Mouse (Mus musculus) testis, adult 2 months (tissue): Measurements from ENCODE around the gene Traf7. TPM values are rescaled to one million over a fixed set of nuclear protein-coding genes. Genes with fewer than 3 reads are reported as not detected.

Source experiments
- H3K27ac ChIP-seq: fragments of 200-500 bp; 2 replicates; pipeline ENCODE4 v1.5.1; 2012; ENCODE audit warnings: low read depth, low read length; ENCODE audit not compliant: control insufficient read depth, insufficient read depth
- H3K27me3 ChIP-seq: fragments of 200-500 bp; 2 replicates; pipeline ENCODE4 v1.6.1; 2012; ENCODE audit warnings: mild to moderate bottlenecking, low read length, moderate library complexity; ENCODE audit not compliant: control insufficient read depth, insufficient read depth
- H3K36me3 ChIP-seq: fragments of 200-500 bp; 2 replicates; pipeline ENCODE4 v1.6.1; 2012; ENCODE audit warnings: mild to moderate bottlenecking, low read length; ENCODE audit not compliant: control insufficient read depth, insufficient read depth
- H3K4me1 ChIP-seq: fragments of 200-500 bp; 2 replicates; pipeline ENCODE4 v1.6.1; 2012; ENCODE audit warnings: low read length; ENCODE audit not compliant: control insufficient read depth, insufficient read depth
- H3K4me3 ChIP-seq: fragments of 200-500 bp; 2 replicates; pipeline ENCODE4 v1.5.1; 2012; ENCODE audit warnings: low read depth, mild to moderate bottlenecking, low read length, moderate library complexity, mixed read lengths; ENCODE audit not compliant: control insufficient read depth
- CTCF ChIP-seq: fragments of 200-500 bp; IDR thresholded peaks from 2 replicates; pipeline ENCODE4 v1.5.1; 2012; ENCODE audit warnings: low read depth, mild to moderate bottlenecking, inconsistent platforms, low read length, moderate library complexity; ENCODE audit not compliant: control insufficient read depth, insufficient read depth, insufficient replicate concordance
- POLR2A ChIP-seq: fragments of 200-500 bp; IDR thresholded peaks from 2 replicates; pipeline ENCODE4 v1.6.1; 2012; ENCODE audit warnings: low read depth, mild to moderate bottlenecking, inconsistent platforms, low read length, moderate library complexity; ENCODE audit not compliant: control insufficient read depth
- polyA plus RNA-seq: library from polyadenylated mRNA; depleted of rRNA; stranded (reverse); fragments of >200 nt; gene quantifications from 2 replicates; pipeline ENCODE4 v1.2.3, GENCODE M21; 2012

Traf7 gene
- polyA plus RNA-seq, 1 experiment = 69.4 TPM

- H3K27ac ChIP-seq = no peak overlapping the region
- H3K4me1 ChIP-seq = peaks cover 8% of the 10 kb centered on the region
- H3K4me3 ChIP-seq = no peak overlapping the region
Measured at GRCm38 (mm10) chr17:24532045-24532444, 4.3 kb upstream of the Traf7 start.

DNA sequence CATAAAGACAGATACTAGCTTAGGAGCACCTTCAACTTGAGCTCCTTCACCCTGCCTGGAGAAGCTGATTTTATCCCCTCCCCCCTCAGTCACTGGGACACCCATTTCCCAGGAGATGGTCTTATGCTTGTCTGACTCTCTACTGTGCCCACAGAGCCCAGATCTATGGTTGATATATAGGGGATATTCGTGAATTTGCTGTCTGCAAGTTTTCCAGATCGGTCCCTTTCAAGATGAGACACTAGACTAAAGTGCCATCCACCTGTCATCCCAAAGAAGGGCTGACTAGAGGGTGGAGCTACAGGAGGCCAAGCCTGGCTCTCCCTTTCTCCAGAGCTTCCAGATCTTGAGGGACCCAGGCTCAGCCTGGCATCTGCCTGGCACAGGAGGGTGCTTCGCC is 3.3 kb upstream of the Traf7 start:
- TF ChIP-seq POLR2A (no peak), CTCF (no peak)
- H3K4me1 ChIP-seq = peaks cover 12% of the 10 kb centered on the region
- no peaks in the 10 kb centered on the region for H3K36me3 ChIP-seq
- no peak overlapping the region for H3K4me3 ChIP-seq
- H3K27me3 ChIP-seq = no peaks in the 10 kb centered on the region
- H3K27ac ChIP-seq = no peak overlapping the region

More at GRCm38 (mm10) chr17:24532045-24532444, 4.3 kb upstream of the Traf7 start:
- no peaks in the 10 kb centered on the region for H3K27me3 ChIP-seq
- H3K36me3 ChIP-seq = no peaks in the 10 kb centered on the region
- TF ChIP-seq CTCF (no peak), POLR2A (no peak)

DNA sequence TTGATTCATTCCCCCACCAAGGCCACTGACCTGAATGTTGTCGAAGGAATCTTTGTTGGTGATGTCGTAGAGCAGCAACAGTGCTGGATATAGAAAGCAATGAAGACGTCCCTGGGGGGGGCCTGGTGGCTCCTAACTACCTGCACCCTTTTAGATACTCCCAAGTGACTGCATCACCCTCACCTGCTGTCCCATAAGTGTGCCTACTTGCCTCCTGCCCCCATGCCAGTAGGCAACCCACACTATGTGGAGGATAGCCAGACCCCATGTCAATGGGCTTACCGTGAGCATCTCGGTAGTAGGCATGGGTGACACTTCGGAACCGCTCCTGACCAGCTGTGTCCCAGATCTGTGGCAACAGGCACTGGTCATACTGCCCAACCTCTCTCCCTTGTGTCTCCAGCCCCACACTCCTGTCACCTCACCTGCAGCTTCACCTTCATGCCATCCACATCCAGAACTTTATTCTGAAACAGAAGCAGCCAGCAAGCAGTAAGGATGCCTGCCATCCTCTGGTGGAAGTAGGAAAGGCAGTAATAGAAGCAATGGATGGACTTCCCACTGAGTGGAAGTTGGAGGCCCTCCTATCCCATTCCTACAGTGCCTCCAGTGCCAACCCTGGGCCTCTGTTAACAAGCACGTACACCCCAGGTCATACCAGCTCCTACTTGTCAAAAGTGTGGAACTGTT is 2.8 kb upstream of the Traf7 start:
- TF ChIP-seq CTCF (no peak), POLR2A (no peak; the same call in 1 of the 2 replicates)
- H3K36me3 ChIP-seq = no peaks in the 10 kb centered on the region
- peaks cover 12% of the 10 kb centered on the region for H3K4me1 ChIP-seq
- H3K27ac ChIP-seq = no peak overlapping the region
- no peak overlapping the region for H3K4me3 ChIP-seq
- H3K27me3 ChIP-seq = no peaks in the 10 kb centered on the region

DNA sequence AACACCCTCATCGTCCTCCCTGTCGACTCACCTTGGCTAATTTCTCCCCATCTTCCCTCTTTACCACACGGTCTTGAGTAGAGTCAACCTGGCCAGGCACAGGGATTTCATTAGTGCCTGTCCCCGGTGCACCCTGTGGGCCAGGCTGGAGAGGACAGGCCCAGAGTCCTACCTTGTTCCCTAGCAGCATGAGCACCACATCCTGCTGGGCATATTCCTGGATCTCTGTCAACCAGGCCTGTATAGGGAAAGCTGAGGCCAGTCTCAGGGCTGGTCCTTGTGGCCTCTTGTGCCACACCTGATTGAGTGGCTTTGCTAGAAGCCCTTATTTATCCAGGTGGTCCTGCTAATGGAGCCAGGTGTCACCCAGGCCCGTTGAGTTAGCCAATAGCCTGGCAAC is 2.1 kb upstream of the Traf7 start:
- no peak overlapping the region for H3K27ac ChIP-seq
- TF ChIP-seq POLR2A (no peak), CTCF (no peak)
- peaks cover 12% of the 10 kb centered on the region for H3K4me1 ChIP-seq
- no peak overlapping the region for H3K4me3 ChIP-seq
- no peaks in the 10 kb centered on the region for H3K27me3 ChIP-seq
- H3K36me3 ChIP-seq = no peaks in the 10 kb centered on the region

DNA sequence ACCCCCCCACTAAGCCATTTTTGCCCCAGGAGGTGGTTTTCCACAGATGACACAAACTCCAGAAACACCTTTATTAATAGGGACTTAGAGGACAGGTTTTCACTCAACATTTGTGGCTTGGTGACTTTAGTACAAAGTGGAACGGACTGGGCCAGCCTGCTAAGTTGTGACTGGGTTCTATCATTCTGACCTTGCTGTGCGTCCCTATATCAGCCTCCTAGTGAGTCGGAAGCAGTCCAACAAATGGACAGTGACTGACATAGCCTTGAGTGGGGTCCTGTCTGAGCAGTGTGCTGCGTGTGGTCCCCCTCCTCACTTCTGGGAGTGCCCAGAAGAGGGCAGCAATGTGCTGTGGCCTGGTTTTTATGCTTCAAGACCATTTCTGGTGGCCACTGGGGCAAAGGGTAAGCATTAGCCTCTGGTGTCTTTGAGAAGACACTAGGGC is 1.3 kb upstream of the Traf7 start:
- Histone ChIP-seq H3K27me3 (no peaks in the 10 kb centered on the region), H3K36me3 (no peaks in the 10 kb centered on the region), H3K4me3 (no peak overlapping the region), H3K27ac (no peak overlapping the region), H3K4me1 (peaks cover 12% of the 10 kb centered on the region)
- peak; percentile 66; the same call in 1 of the 2 replicates for TF ChIP-seq CTCF
- TF ChIP-seq POLR2A = no peak

DNA sequence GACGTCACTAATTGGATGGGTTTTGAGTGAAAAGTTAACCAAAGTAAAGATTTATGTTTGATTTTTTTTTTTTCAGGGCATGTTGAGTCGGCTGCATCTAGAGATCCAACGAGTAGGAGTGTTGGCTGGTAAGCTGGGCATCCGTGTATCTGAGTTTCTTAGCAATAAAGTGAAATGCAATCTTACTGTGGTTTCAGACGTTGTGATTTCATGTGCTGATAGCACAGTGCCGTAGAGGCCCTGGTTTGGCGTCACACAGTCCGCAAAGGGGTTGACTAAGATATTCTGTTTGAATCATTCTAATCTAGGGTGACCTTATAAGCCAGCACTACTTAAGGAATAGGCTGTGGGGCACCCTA is 801 bp upstream of the Traf7 start:
- H3K4me1 ChIP-seq = peaks cover 12% of the 10 kb centered on the region
- H3K27me3 ChIP-seq = no peaks in the 10 kb centered on the region
- peak overlapping the region; percentile 96 for H3K4me3 ChIP-seq
- H3K27ac ChIP-seq = peak overlapping the region; percentile 24
- TF ChIP-seq POLR2A (no peak), CTCF (no peak)
- no peaks in the 10 kb centered on the region for H3K36me3 ChIP-seq

GRCm38 (mm10) chr17:24527315-24527714 is 423 bp downstream of the Traf7 start:
- no peak for TF ChIP-seq POLR2A
- TF ChIP-seq CTCF = no peak
- Histone ChIP-seq H3K36me3 (no peaks in the 10 kb centered on the region), H3K4me3 (peak overlapping the region; percentile 96), H3K27me3 (no peaks in the 10 kb centered on the region), H3K4me1 (peaks cover 4% of the 10 kb centered on the region), H3K27ac (peak overlapping the region; percentile 79)

DNA sequence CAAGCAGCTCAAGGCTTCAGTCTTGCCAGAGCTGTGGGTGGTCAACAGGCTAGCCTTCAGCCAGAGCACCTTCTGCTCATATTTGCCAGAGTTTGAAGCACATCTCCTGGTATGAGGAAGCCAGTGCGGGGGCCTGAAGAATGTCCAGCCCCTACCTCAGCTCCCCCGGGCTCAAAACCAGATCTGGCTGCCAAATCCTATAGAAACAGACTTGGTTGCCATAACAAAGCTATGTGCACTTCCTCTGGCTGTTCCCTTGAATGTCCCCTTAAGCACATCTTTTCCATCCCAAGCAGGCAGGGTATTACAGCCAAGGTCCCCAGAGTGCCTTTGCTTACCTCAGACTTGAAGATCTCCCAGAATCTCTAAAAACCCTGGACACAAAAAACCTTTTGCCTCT is 3.0 kb downstream of the Traf7 start:
- H3K4me3 ChIP-seq = no peak overlapping the region
- TF ChIP-seq POLR2A = no peak
- no peak for TF ChIP-seq CTCF
- no peaks in the 10 kb centered on the region for H3K27me3 ChIP-seq
- peaks cover 4% of the 10 kb centered on the region for H3K4me1 ChIP-seq
- H3K36me3 ChIP-seq = no peaks in the 10 kb centered on the region
- no peak overlapping the region for H3K27ac ChIP-seq
